Mouse (Mus musculus) kidney, embryonic 15.5 days (tissue): ENCODE data around the gene Mon1a. TPM values are rescaled to one million over a fixed set of nuclear protein-coding genes. Genes with fewer than 3 reads are reported as not detected.

Experiments
- ATAC-seq: fragments of 200-750 bp; cut with Nextera tagmentation; replicated peaks from 2 replicates; pipeline ENCODE4 v1.8.0; 2017; ENCODE audit warnings: moderate TSS enrichment; ENCODE audit not compliant: low FRiP score
- H3K27ac ChIP-seq: fragments of 300-500 bp; sonication (generic); 2 replicates; pipeline ENCODE4 v1.5.1; 2015; ENCODE audit warnings: mild to moderate bottlenecking, inconsistent platforms
- H3K27me3 ChIP-seq: fragments of 300-500 bp; sonication (generic); 2 replicates; pipeline ENCODE4 v1.6.1; 2015; ENCODE audit warnings: inconsistent platforms
- H3K36me3 ChIP-seq: fragments of 300-500 bp; sonication (generic); 2 replicates; pipeline ENCODE4 v1.6.1; 2015; ENCODE audit warnings: inconsistent platforms
- H3K4me1 ChIP-seq: fragments of 300-500 bp; sonication (generic); 2 replicates; pipeline ENCODE4 v1.6.1; 2015; ENCODE audit warnings: inconsistent platforms
- H3K4me2 ChIP-seq: fragments of 300-500 bp; sonication (generic); 2 replicates; pipeline ENCODE4 v1.6.1; 2015; ENCODE audit warnings: moderate library complexity, mild to moderate bottlenecking, inconsistent platforms
- H3K4me3 ChIP-seq: fragments of 300-500 bp; sonication (generic); replicated peaks from 2 replicates; pipeline ENCODE4 v1.5.1; 2015; ENCODE audit warnings: mild to moderate bottlenecking, inconsistent platforms
- H3K9ac ChIP-seq: fragments of 300-500 bp; sonication (generic); 2 replicates; pipeline ENCODE4 v1.6.1; 2015; ENCODE audit warnings: mild to moderate bottlenecking, inconsistent platforms
- H3K9me3 ChIP-seq: fragments of 300-500 bp; sonication (generic); replicated peaks from 2 replicates; pipeline ENCODE4 v1.6.1; 2016; ENCODE audit warnings: inconsistent platforms
- WGBS: fragments of 180-500 bp; shearing (Covaris S2); methylation state at CpG from one replicate; pipeline ENCODE4 v1.1.7; 2015; ENCODE audit warnings: mixed read lengths; 5-methylcytosine and 5-hydroxymethylcytosine counted together
- polyA plus RNA-seq: library from polyadenylated mRNA; unstranded; fragments of >200 nt; fragmentation: Nextera tagmentation; extraction: Ambion mirVana; gene quantifications from 2 replicates; pipeline ENCODE4 v1.2.1, GENCODE M21; 2015

Gene Mon1a
- polyA plus RNA-seq, 1 experiment from 2014 or later = 11.5 TPM

DNA sequence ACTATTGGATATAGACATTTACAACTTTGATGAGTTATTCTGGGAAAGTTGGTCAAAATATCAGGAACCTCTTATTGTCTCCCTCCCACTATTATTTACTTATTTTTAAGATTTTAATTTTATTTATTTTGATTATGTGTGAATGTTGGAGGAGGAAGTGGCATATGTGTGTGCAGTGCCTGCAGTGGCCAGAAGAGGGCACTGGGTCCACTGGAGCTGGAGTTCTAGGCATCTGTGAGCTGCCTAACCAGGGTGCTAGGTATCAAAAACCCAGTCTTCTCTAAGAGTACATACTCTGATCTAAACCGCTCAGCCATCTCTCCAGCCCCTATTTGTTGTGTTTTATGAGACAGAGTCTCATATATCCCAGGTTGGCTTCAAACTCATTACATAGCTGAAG lies 3.1 kb downstream of the Mon1a start:
- Histone ChIP-seq H3K9ac (no peak overlapping the region), H3K27me3 (peaks cover 10% of the 10 kb centered on the region), H3K27ac (no peak overlapping the region), H3K4me1 (peaks cover 18% of the 10 kb centered on the region), H3K36me3 (no peaks in the 10 kb centered on the region), H3K9me3 (no peaks in the 10 kb centered on the region), H3K4me2 (no peak overlapping the region), H3K4me3 (no peak overlapping the region)
- 98% methylated on average over 1 of the region's 1 CpGs for WGBS
- ATAC-seq = no peak

DNA sequence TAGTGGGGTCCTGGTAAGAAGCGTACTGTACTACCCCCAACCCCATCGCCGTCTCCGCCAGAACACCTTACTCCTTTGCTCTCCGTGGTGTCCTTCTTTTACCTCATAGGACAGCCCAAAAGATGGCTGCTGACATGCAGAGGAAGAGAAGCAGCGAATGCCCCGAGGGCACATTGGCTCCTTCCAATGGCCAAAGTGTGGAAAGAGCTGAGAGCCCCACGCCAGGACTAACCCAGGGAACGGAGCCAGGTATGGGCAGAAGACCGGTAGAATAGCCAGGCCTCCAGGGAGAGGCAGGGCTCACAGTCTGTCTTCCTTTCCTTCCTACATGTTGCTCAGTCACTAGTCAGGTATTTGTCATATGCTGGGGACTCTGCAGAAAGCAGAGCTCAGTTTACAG lies 10.6 kb downstream of the Mon1a start:
- Histone ChIP-seq H3K9me3 (no peaks in the 10 kb centered on the region), H3K4me3 (no peak overlapping the region), H3K4me2 (no peak overlapping the region), H3K4me1 (peaks cover 23% of the 10 kb centered on the region), H3K9ac (no peak overlapping the region), H3K36me3 (peaks cover 9% of the 10 kb centered on the region; the same call in 1 of the 2 replicates), H3K27me3 (peaks cover 26% of the 10 kb centered on the region), H3K27ac (no peak overlapping the region)
- ATAC-seq = no peak
- 90% methylated on average over 10 of the region's 10 CpGs for WGBS

DNA sequence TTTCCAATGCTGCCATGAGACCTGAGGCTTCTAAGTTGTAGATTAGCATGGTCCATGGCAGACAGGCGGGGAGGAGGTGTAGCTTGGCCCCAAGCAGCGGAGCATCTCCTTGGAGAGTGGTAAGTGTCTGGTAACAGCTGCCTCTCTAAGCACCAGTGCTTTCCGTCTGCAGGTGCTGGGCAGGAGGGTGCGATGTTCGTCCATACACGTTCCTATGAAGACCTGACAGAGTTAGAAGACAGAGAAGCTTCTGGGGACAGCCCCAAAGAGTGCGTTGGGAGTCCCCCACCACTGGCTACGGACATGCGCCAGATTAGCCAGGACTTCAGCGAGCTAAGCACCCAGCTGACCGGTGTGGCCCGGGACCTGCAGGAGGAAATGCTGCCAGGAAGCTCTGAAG lies 11.9 kb downstream of the Mon1a start:
- Histone ChIP-seq H3K27ac (no peak overlapping the region), H3K36me3 (peaks cover 9% of the 10 kb centered on the region; the same call in 1 of the 2 replicates), H3K4me3 (no peak overlapping the region), H3K4me1 (peaks cover 24% of the 10 kb centered on the region), H3K4me2 (no peak overlapping the region), H3K9ac (no peak overlapping the region), H3K9me3 (no peaks in the 10 kb centered on the region), H3K27me3 (peaks cover 26% of the 10 kb centered on the region)
- no peak for ATAC-seq
- 71% methylated on average over 12 of the region's 12 CpGs for WGBS

DNA sequence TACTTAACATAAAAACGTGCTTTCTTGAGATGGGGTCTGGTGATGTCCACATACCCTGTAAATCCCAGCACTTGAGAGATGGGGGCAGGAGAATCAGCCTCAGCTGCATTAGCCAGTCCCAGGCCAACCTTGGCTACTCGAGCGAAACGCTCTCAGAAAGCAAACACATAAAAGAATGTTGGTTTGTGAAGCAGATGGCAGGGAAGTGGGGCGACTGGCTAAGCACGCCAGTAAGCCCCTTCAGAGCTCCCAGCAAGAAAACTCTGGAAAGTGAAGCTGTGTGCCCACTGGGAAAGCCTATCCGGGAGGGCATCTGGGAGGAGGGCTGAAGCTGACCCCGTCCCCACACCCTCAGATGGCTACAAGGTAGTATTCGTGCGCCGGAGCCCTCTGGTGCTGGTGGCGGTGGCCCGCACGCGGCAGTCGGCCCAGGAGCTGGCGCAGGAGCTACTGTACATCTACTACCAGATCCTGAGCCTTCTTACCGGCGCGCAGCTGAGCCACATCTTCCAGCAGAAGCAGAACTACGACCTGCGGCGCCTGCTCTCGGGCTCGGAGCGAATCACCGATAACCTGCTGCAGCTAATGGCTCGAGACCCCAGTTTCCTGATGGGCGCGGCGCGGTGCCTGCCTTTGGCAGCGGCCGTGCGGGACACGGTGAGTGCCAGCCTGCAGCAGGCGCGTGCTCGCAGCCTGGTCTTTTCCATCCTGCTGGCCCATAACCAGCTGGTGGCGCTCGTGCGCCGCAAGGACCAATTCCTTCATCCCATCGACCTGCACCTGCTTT lies 13.1 kb downstream of the Mon1a start:
- WGBS = 5% methylated on average over 44 of the region's 44 CpGs
- peaks cover 34% of the 10 kb centered on the region for H3K4me1 ChIP-seq

DNA sequence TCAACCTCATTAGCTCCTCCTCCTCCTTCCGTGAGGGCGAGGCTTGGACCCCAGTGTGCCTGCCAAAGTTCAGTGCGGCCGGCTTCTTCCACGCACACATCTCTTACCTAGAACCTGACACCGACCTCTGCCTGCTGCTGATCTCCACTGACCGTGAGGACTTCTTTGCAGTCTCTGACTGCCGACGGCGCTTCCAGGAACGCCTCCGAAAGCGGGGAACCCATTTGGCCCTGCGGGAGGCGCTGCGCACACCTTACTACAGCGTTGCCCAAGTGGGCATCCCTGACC lies 13.6 kb downstream of the Mon1a start:
- Histone ChIP-seq H3K36me3 (peaks cover 9% of the 10 kb centered on the region; the same call in 1 of the 2 replicates), H3K27me3 (peaks cover 26% of the 10 kb centered on the region), H3K9ac (no peak overlapping the region), H3K4me3 (peak overlapping the region; percentile 44), H3K9me3 (no peaks in the 10 kb centered on the region), H3K4me1 (peaks cover 40% of the 10 kb centered on the region), H3K27ac (no peak overlapping the region), H3K4me2 (peak overlapping the region; percentile 81)
- WGBS = 13% methylated on average over 17 of the region's 17 CpGs
- no peak for ATAC-seq

More for the DNA sequence above, 13.1 kb downstream of the Mon1a start:
- Histone ChIP-seq H3K9ac (peak overlapping the region; percentile 48), H3K9me3 (no peaks in the 10 kb centered on the region), H3K36me3 (peaks cover 9% of the 10 kb centered on the region; the same call in 1 of the 2 replicates), H3K27ac (peak overlapping the region; percentile 64; the same call in 1 of the 2 replicates), H3K27me3 (peaks cover 26% of the 10 kb centered on the region), H3K4me3 (peak overlapping the region; percentile 44), H3K4me2 (peak overlapping the region; percentile 81)
- ATAC-seq = peak; percentile 57

DNA sequence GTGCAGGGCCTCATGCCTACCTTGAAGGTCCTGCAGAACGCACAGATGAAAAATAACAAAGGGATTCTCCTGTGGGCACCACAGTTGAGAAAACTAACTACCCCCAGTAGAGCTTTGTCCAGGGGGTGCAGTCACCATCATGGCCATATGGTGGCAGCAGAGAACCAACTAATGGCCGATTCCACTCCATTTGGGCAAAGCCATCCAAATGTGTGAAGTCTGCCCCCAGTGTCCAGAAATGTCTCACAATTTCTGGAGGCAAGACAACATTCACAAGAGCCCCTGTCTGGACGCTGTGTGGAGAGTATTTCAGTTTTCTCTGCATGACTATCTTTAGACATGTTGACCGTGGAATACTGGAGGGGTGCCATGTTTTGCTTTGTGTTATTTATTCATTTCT lies 16.8 kb downstream of the Mon1a start:
- 5% methylated on average over 4 of the region's 4 CpGs for WGBS

DNA sequence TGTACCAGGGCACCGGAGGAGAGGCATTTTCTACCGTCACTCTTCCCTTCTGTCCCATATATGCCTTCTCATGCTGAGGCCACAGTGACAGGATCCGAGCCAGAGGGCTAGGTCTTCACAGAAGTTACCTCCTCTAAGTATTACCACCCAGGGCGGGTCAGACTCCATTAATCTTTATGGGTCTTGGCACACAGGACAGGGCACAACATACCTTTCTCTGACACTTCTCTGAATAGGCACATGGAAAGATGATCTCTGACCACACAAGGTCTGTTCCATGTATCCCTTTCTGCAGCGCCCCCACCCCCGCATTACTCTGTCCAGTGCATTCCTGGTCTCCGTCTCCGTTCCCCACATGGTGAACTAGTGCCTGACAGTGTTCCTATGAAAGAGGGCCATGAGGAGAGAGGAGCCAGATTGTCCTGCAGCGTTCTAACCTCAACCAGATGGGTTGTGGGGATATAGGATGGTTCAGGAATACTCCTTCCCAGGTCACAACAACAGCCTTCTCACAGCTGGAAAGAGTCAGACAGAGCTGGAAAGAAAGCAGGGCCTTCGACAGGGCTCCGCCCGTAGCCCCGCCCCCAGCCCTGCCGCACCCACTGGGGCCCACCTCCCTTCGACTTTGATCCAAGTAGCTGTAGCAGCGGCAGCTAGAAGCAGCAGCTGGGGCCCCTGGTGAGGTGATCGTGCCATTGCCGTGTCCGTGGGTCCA lies 18.5 kb downstream of the Mon1a start, which contains the start of gene Mst1r:
TSS of gene Mst1r (plus strand) at position 622 of the 715 bp plus-strand sequence.
- peaks cover 23% of the 10 kb centered on the region for H3K27me3 ChIP-seq
- peak within 1 kb of the TSS; percentile 89 for H3K4me2 ChIP-seq
- peaks cover 51% of the 10 kb centered on the region for H3K4me1 ChIP-seq
- no peaks in the 10 kb centered on the region for H3K9me3 ChIP-seq
- H3K36me3 ChIP-seq = peaks cover 5% of the 10 kb centered on the region; the same call in 1 of the 2 replicates
- H3K4me3 ChIP-seq = peak within 1 kb of the TSS; percentile 47
- ATAC-seq = peak; percentile 84
- peak within 1 kb of the TSS; percentile 75 for H3K27ac ChIP-seq
- WGBS = 10% methylated on average over 19 of the region's 19 CpGs
- peak within 1 kb of the TSS; percentile 45; the same call in 1 of the 2 replicates for H3K9ac ChIP-seq

More for the DNA sequence above, 16.8 kb downstream of the Mon1a start:
- Histone ChIP-seq H3K4me1 (peaks cover 68% of the 10 kb centered on the region), H3K9ac (no peak overlapping the region), H3K27me3 (peaks cover 40% of the 10 kb centered on the region), H3K4me3 (no peak overlapping the region), H3K4me2 (no peak overlapping the region), H3K27ac (no peak overlapping the region), H3K36me3 (peaks cover 9% of the 10 kb centered on the region; the same call in 1 of the 2 replicates), H3K9me3 (no peaks in the 10 kb centered on the region)
- no peak for ATAC-seq

DNA sequence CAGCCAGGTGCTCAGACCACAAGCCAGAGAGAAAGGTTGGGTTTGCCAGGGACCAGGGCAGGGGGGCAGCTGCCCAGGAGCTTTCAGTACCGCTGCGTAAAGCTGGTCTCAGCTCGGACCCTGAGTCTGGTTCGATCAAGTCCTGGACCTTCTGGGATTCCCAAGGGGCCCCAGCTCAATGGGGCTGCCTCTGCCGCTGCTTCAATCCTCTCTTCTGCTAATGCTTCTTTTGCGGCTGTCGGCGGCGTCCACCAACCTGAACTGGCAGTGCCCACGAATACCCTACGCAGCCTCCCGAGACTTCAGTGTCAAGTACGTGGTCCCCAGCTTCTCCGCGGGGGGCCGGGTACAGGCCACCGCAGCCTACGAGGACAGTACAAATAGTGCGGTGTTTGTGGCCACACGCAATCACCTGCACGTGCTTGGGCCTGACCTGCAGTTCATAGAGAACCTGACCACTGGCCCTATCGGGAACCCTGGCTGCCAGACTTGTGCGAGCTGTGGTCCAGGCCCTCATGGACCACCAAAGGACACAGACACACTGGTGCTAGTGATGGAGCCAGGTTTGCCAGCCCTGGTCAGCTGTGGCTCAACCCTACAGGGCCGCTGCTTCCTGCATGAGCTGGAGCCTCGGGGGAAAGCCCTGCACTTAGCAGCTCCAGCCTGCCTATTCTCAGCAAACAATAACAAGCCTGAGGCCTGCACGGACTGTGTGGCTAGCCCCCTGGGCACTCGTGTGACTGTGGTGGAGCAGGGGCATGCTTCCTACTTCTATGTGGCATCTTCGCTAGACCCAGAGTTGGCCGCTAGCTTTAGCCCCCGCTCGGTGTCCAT lies 19.2 kb downstream of the Mon1a start:
- peak overlapping the region; percentile 75 for H3K27ac ChIP-seq
- 46% methylated on average over 31 of the region's 31 CpGs for WGBS
- H3K9ac ChIP-seq = peak overlapping the region; percentile 45; the same call in 1 of the 2 replicates
- no peaks in the 10 kb centered on the region for H3K9me3 ChIP-seq
- H3K4me3 ChIP-seq = peak overlapping the region; percentile 47
- peaks cover 45% of the 10 kb centered on the region for H3K4me1 ChIP-seq
- no peak for ATAC-seq
- peak overlapping the region; percentile 89 for H3K4me2 ChIP-seq
- H3K36me3 ChIP-seq = peaks cover 5% of the 10 kb centered on the region; the same call in 1 of the 2 replicates
- H3K27me3 ChIP-seq = peaks cover 17% of the 10 kb centered on the region

DNA sequence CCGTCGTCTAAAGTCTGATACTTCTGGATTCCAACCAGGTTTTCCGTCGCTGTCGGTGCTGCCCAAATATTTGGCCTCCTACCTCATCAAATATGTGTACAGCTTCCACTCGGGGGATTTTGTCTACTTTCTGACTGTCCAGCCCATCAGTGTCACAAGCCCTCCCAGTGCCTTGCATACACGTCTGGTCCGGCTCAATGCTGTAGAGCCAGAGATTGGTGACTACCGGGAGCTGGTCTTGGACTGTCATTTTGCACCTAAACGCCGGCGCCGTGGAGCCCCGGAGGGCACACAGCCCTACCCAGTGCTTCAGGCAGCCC lies 19.8 kb downstream of the Mon1a start:
- no peak overlapping the region for H3K27ac ChIP-seq

DNA sequence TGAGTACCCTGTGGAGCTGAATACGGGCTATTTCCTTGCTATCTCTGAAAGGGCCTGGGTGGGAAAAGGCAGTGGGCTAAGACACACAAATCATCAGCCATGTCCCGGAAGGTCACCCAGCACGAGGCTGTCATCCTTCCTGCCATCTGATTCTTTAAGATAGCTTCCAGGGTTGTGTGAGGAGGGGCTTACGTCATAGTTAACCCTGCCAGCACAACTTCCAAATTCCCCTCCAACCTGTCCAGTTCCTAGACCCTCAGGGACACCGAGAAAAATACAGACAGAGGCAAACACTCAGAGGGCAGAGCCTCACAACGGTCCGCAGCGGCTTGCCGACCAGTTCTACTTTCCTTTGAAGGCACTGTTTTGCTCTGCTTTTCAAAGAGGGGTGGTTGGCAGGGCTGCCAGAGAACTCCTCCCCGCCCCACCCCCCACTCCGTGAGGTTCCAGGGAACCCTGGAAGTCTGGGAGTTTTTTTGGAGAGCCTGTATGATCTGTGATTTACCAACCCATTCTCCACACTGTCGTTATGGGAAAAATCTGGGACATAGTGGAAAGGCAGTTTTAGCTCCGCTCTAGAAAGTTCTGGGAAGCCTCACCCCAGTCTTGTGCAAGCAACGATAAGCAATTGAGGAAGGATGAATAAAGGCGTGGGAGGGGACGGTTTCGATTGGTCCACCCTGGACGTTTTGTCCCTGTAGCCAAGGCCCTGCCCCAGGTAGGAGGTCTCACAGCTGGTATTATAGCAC lies 20.6 kb downstream of the Mon1a start:
- no peak overlapping the region for H3K27ac ChIP-seq
- peak overlapping the region; percentile 89 for H3K4me2 ChIP-seq
- H3K9ac ChIP-seq = no peak overlapping the region
- peaks cover 19% of the 10 kb centered on the region for H3K27me3 ChIP-seq
- peaks cover 45% of the 10 kb centered on the region for H3K4me1 ChIP-seq
- no peak for ATAC-seq
- H3K9me3 ChIP-seq = no peaks in the 10 kb centered on the region
- H3K4me3 ChIP-seq = peak overlapping the region; percentile 17
- no peaks in the 10 kb centered on the region for H3K36me3 ChIP-seq
- 27% methylated on average over 18 of the region's 18 CpGs for WGBS

More for the DNA sequence above, 19.8 kb downstream of the Mon1a start:
- ATAC-seq = no peak
- WGBS = 81% methylated on average over 14 of the region's 14 CpGs
- H3K36me3 ChIP-seq = peaks cover 3% of the 10 kb centered on the region; the same call in 1 of the 2 replicates
- H3K27me3 ChIP-seq = peaks cover 16% of the 10 kb centered on the region
- peak overlapping the region; percentile 89 for H3K4me2 ChIP-seq
- no peak overlapping the region for H3K9ac ChIP-seq
- peak overlapping the region; percentile 47 for H3K4me3 ChIP-seq
- H3K4me1 ChIP-seq = peaks cover 45% of the 10 kb centered on the region
- no peaks in the 10 kb centered on the region for H3K9me3 ChIP-seq
